Mouse (Mus musculus): ENCODE measurements around the gene Ugt1a1.

Ugt1a1 gene

GRCm38 (mm10) chr1:88258361-88258760 lies 46.6 kb downstream of the Ugt1a1 start:
- no peak for TF ChIP-seq GATA4 (IDR thresholded peaks at IDR 0.05; ENCODE audit: insufficient replicate concordance, low read length)

DNA sequence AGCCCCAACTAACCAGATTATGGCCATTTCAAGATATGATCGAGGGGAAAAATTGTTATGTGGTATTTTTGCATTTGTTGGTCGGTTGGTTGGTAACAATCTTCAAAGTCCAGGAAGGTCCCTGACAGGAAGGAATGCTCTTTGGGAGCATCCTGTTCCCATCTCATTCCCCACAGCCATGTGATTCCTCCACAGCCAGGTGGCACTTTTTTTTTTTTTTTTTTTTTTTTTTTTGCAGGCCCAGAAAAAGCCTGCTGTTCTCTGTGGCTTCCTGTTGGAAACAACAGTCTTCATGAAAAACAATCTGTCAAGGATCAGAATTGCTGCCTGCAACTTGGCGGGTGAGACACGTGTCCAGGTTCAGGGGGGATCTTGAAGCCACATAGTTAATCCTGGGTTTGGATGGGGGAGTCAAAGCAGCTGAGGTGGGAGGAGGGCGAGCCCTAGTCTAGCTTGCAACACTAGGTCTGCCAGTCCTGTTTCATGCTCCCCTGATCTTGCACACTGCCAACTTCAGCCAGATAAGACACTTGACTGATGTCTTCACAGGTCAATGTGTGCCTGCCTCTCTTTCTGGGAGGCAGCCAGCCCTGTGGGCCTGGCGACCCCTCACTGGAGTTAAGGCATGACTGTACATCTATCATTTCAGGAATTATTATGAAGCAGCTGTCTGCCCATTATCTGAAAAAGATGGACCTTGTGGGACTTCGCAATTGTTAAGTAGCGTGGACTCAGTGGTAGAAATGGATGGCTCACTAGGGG lies 47.3 kb downstream of the Ugt1a1 start:
- TF ChIP-seq GATA4 (IDR thresholded peaks at IDR 0.05; ENCODE audit: insufficient replicate concordance, low read length), result peak; percentile 85; the same call in 1 of the 2 replicates

DNA sequence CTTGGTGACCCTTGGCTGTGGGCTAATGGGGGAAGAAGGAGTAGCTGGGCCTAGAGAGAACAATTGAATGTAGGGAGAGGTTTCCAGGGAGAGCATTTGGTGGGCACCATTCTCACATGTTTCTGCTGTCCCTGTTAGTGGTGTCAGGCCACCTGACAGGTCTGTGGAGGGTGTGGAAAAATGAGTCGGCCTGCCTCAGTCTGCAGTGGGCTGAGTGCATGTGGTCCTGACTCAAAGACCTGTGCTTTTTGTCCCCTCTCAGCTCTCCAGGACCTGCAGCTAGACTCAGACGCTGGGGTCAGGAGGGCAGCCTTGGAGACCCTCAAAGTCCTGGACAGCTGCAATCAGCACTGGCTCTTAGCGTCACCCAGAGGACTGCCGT lies 47.9 kb downstream of the Ugt1a1 start:
- TF ChIP-seq GATA4 (IDR thresholded peaks at IDR 0.05; ENCODE audit: insufficient replicate concordance, low read length), result no peak

- TF ChIP-seq GATA4 (IDR thresholded peaks at IDR 0.05; ENCODE audit: insufficient replicate concordance, low read length), result peak; percentile 27; the same call in 1 of the 2 replicates
These were observed 48.4 kb downstream of the Ugt1a1 start for GRCm38 (mm10) chr1:88260114-88260513.

- TF ChIP-seq GATA4 (IDR thresholded peaks at IDR 0.05; ENCODE audit: insufficient replicate concordance, low read length), result no peak
These were observed 49.0 kb downstream of the Ugt1a1 start for GRCm38 (mm10) chr1:88260604-88261377.

GRCm38 (mm10) chr1:88261706-88262105 lies 49.9 kb downstream of the Ugt1a1 start:
- TF ChIP-seq GATA4 (IDR thresholded peaks at IDR 0.05; ENCODE audit: insufficient replicate concordance, low read length), result no peak

GRCm38 (mm10) chr1:88262255-88262654 lies 50.5 kb downstream of the Ugt1a1 start:
- TF ChIP-seq GATA4 (IDR thresholded peaks at IDR 0.05; ENCODE audit: insufficient replicate concordance, low read length), result no peak

DNA sequence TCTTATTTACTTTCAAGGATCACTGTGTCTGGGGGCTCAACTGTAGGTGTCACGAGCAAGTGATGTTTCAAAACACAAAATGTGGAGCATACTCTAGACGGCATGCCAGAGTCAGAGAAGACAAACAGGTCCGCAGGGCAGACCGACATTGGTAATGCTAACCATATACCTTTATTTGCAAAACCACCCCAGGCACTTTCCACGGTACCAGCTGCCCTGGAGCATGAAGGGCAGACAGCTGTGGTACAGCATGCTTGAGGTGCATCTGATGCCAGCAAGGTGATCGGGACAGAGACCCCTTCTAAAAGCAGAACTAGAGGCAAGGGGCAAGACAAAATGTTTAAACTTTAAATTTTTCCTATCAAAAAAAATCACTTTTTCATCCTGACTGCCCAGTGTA lies 51.2 kb downstream of the Ugt1a1 start:
- TF ChIP-seq GATA4 (IDR thresholded peaks at IDR 0.05; ENCODE audit: insufficient replicate concordance, low read length), result no peak

GRCm38 (mm10) chr1:88263778-88264177 lies 52.0 kb downstream of the Ugt1a1 start:
- TF ChIP-seq GATA4 (IDR thresholded peaks at IDR 0.05; ENCODE audit: insufficient replicate concordance, low read length), result no peak

DNA sequence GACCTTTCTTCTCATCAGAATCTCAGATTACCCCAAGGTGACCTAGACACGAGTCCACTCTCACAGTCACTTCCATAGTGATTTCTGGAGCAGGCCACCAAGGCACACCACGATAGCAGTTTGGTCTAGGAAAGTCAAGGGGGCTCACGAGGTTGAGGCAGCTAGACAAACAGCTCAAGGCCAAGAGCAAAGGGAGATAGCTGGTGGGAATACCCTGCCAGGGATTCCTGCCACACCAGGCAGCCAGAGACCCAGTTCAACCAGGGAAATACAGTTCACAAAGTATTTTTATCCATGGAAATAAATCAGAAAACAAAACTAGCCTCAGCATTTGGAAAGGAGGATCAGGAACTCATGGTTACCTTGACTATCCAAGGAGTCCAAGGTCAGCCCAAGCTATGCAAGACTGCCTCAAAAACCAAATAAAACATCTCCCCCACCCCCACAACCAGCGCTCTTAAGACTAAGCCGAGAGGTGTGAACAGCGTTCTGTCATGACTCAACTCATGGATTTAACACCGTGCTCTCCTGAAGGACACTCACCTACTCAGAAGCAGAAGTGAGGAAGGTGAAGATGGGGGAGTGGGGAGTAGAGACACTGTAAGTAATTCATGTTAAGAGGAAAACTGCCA lies 52.6 kb downstream of the Ugt1a1 start:
- TF ChIP-seq GATA4 (IDR thresholded peaks at IDR 0.05; ENCODE audit: insufficient replicate concordance, low read length), result no peak

DNA sequence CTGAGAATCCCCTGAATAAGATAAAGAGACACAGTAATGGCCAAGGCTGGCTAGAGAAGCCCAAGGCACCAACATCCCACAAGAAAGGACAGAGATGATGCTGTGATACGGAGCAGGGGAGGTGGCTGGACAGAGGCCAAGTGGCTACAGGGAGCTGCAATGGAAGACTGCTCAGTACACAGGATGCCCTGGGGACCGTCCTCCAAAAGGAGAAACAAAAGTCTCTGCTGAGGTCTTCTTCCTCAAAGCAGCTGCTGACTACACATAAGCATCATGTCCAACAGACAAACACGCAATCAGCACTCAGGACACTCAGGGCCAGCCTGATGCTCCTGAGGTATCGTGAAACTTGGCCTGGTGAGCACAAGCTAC lies 53.1 kb downstream of the Ugt1a1 start:
- TF ChIP-seq GATA4 (IDR thresholded peaks at IDR 0.05; ENCODE audit: insufficient replicate concordance, low read length), result no peak

DNA sequence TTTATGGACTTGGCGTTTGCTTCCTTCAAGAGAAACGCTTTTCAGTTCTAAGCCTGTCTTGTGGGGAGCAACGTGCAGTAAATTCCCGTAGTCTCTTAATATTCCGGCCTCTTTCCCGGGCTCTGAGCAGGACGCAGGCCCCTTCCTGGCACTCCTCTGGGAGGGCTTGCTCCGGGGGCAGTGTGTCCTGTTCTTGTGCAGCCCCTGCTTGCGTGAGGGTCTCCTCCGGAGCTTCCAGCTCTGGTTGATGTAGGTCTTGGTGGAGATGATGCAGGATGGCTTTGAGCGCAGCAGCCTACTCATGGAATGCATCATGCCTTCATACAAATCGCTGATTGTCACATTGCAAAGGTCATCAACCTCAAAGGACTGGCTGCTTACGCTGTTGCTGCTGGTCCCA lies 54.4 kb downstream of the Ugt1a1 start:
- no peak for TF ChIP-seq GATA4 (IDR thresholded peaks at IDR 0.05; ENCODE audit: insufficient replicate concordance, low read length)

DNA sequence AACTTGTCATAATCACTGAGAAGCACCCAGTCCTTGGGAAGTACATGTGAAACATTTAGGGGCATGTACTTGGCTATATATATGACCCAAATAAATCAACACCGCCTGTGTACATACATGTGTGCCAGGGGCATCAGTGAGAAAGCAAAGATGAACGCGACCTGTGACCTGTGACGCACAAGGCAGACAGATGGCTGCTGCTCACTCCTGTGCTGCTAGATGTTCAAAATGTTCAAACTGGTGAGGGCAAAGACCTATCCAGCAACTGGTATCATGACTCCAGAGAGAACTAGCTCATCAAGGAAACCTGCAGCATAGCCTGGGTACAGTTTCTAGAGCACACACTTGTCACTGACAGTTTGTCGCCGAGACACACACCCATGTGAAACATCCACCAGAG lies 55.7 kb downstream of the Ugt1a1 start:
- TF ChIP-seq GATA4 (IDR thresholded peaks at IDR 0.05; ENCODE audit: insufficient replicate concordance, low read length), result no peak

DNA sequence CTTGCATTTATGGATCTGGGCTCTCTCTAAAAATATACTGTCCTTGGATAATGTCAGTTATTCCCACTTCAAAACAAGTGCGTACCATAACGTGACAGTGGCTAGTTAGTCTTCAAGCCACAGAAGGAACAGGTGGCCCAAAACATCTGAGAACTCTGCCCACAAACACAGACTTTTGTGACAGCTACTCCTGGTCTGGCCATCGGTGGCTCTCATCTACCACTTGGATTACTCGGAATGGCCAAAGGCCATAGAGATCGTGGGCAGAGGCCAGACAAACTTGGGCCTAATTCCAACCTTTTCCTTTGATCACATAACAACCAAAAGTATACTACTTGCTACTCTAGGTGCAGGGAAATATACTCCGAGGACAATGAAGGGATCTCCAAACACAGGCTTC lies 56.3 kb downstream of the Ugt1a1 start:
- no peak; the same call in 1 of the 2 replicates for TF ChIP-seq GATA4 (IDR thresholded peaks at IDR 0.05; ENCODE audit: insufficient replicate concordance, low read length)

Data from liver, adult (tissue).